Mouse (Mus musculus) kidney, postnatal 4 days (tissue): Measurements from ENCODE around the gene Tmed1.
"Not testable (repeated sequence)": the region's sequence is repeated elsewhere in the genome, so short reads cannot be mapped to it uniquely, and the experiment has no call there.

Source experiments
- DNase-seq, 2 experiments: peaks; one replicate each; pipeline ENCODE4 v3.0.0; 2021; ENCODE audit warnings: mixed read lengths in 2 of 2

Tmed1 gene

GRCm38 (mm10) chr9:21469032-21470024, 40.7 kb downstream of the Tmed1 start:
- peak; percentile 68 to 72 for DNase-seq

- not testable (repeated sequence) for DNase-seq
These were observed 45.5 kb downstream of the Tmed1 start for GRCm38 (mm10) chr9:21464565-21464928.

- DNase-seq: no peak
These were observed 46.1 kb downstream of the Tmed1 start for GRCm38 (mm10) chr9:21463766-21464564.

- DNase-seq: peak; percentile 53 to 73
These were observed 46.9 kb downstream of the Tmed1 start for GRCm38 (mm10) chr9:21463138-21463590.

GRCm38 (mm10) chr9:21460400-21460940, 49.6 kb downstream of the Tmed1 start:
- DNase-seq: no peak

GRCm38 (mm10) chr9:21458821-21459220, 51.2 kb downstream of the Tmed1 start:
- DNase-seq: no peak
